Mouse (Mus musculus): ENCODE measurements around the gene Foxn2. TPM values are rescaled to one million over a fixed set of nuclear protein-coding genes. Genes with fewer than 3 reads are reported as not detected.
A peak's percentile ranks its signal among the peaks of the same experiment; 100 is the strongest.

Gene Foxn2
- polyA plus RNA-seq, 1 experiment from 2014 or later = 7.7 TPM

GRCm38 (mm10) chr17:88508846-88509508, 68.5 kb downstream of the Foxn2 start:
- 0 out of 2 replicates have a peak, but pooled peaks have one; percentile 15 for ATAC-seq (ENCODE audit: low FRiP score, low TSS enrichment)
- Histone ChIP-seq H3K4me2 (ENCODE audit: low read length) (no peak overlapping the region), H3K36me3 (ENCODE audit: control insufficient read depth, insufficient read depth, low read length) (no peaks in the 10 kb centered on the region), H3K9me3 (ENCODE audit: control insufficient read depth, low read length) (no peaks in the 10 kb centered on the region), H3K4me3 (replicated peaks; ENCODE audit: low read depth, low read length) (no peak overlapping the region), H3K9ac (replicated peaks; ENCODE audit: low read length) (no peak overlapping the region; the same call in 1 of the 2 replicates), H3K4me1 (ENCODE audit: control insufficient read depth, insufficient read depth, low read length) (no peaks in the 10 kb centered on the region), H3K27me3 (ENCODE audit: control insufficient read depth, insufficient read depth, low read length) (no peaks in the 10 kb centered on the region), H3K27ac (replicated peaks; ENCODE audit: low read depth, low read length) (no peak overlapping the region)
- WGBS = 35% methylated on average over 12 of the region's 12 CpGs
- no peak for DNase-seq

GRCm38 (mm10) chr17:88509999-88510398, 69.5 kb downstream of the Foxn2 start:
- Histone ChIP-seq H3K4me3 (replicated peaks; ENCODE audit: low read depth, low read length) (no peak overlapping the region), H3K36me3 (ENCODE audit: control insufficient read depth, insufficient read depth, low read length) (no peaks in the 10 kb centered on the region), H3K9ac (replicated peaks; ENCODE audit: low read length) (no peak overlapping the region), H3K9me3 (ENCODE audit: control insufficient read depth, low read length) (no peaks in the 10 kb centered on the region), H3K4me1 (ENCODE audit: control insufficient read depth, insufficient read depth, low read length) (no peaks in the 10 kb centered on the region), H3K4me2 (ENCODE audit: low read length) (no peak overlapping the region), H3K27me3 (ENCODE audit: control insufficient read depth, insufficient read depth, low read length) (no peaks in the 10 kb centered on the region), H3K27ac (replicated peaks; ENCODE audit: low read depth, low read length) (no peak overlapping the region)
- WGBS = 84% methylated on average over 3 of the region's 3 CpGs
- DNase-seq (no peak), ATAC-seq (ENCODE audit: low FRiP score, low TSS enrichment) (no peak)

GRCm38 (mm10) chr17:88511095-88511551, 70.6 kb downstream of the Foxn2 start:
- peak; percentile 62; the same call in 1 of the 2 replicates for ATAC-seq (ENCODE audit: low FRiP score, low TSS enrichment)
- H3K9me3 ChIP-seq (ENCODE audit: control insufficient read depth, low read length) = no peaks in the 10 kb centered on the region

GRCm38 (mm10) chr17:88516477-88516876, 76.0 kb downstream of the Foxn2 start:
- WGBS = 80% methylated on average over 7 of the region's 7 CpGs
- ATAC-seq (ENCODE audit: low FRiP score, low TSS enrichment) (no peak), DNase-seq (no peak)
- H3K27me3 ChIP-seq (ENCODE audit: control insufficient read depth, insufficient read depth, low read length) = no peaks in the 10 kb centered on the region
- no peaks in the 10 kb centered on the region for H3K9me3 ChIP-seq (ENCODE audit: control insufficient read depth, low read length)
- H3K4me3 ChIP-seq (replicated peaks; ENCODE audit: low read depth, low read length) = no peak overlapping the region
- H3K9ac ChIP-seq (replicated peaks; ENCODE audit: low read length) = no peak overlapping the region
- H3K36me3 ChIP-seq (ENCODE audit: control insufficient read depth, insufficient read depth, low read length) = no peaks in the 10 kb centered on the region
- no peak overlapping the region for H3K27ac ChIP-seq (replicated peaks; ENCODE audit: low read depth, low read length)
- no peaks in the 10 kb centered on the region for H3K4me1 ChIP-seq (ENCODE audit: control insufficient read depth, insufficient read depth, low read length)
- no peak overlapping the region for H3K4me2 ChIP-seq (ENCODE audit: low read length)

More at GRCm38 (mm10) chr17:88511095-88511551, 70.6 kb downstream of the Foxn2 start:
- H3K4me3 ChIP-seq (replicated peaks; ENCODE audit: low read depth, low read length) = no peak overlapping the region
- 0 out of 2 replicates have a peak overlapping the region, but pooled peaks have one; percentile 4 for H3K4me2 ChIP-seq (ENCODE audit: low read length)
- WGBS = 5% methylated on average over 10 of the region's 10 CpGs
- no peaks in the 10 kb centered on the region for H3K36me3 ChIP-seq (ENCODE audit: control insufficient read depth, insufficient read depth, low read length)
- DNase-seq = peak; percentile 88
- no peaks in the 10 kb centered on the region for H3K27me3 ChIP-seq (ENCODE audit: control insufficient read depth, insufficient read depth, low read length)
- no peaks in the 10 kb centered on the region for H3K4me1 ChIP-seq (ENCODE audit: control insufficient read depth, insufficient read depth, low read length)
- H3K9ac ChIP-seq (replicated peaks; ENCODE audit: low read length) = no peak overlapping the region
- no peak overlapping the region for H3K27ac ChIP-seq (replicated peaks; ENCODE audit: low read depth, low read length)

- no peak overlapping the region for H3K9ac ChIP-seq (replicated peaks; ENCODE audit: low read length)
- H3K27me3 ChIP-seq (ENCODE audit: control insufficient read depth, insufficient read depth, low read length) = no peaks in the 10 kb centered on the region
- no peaks in the 10 kb centered on the region for H3K36me3 ChIP-seq (ENCODE audit: control insufficient read depth, insufficient read depth, low read length)
- DNase-seq (peak; percentile 76), ATAC-seq (ENCODE audit: low FRiP score, low TSS enrichment) (no peak)
- peaks cover 9% of the 10 kb centered on the region; the same call in 1 of the 2 replicates for H3K4me1 ChIP-seq (ENCODE audit: control insufficient read depth, insufficient read depth, low read length)
- 48% methylated on average over 2 of the region's 2 CpGs for WGBS
- no peak overlapping the region for H3K4me3 ChIP-seq (replicated peaks; ENCODE audit: low read depth, low read length)
- no peak overlapping the region for H3K4me2 ChIP-seq (ENCODE audit: low read length)
- H3K27ac ChIP-seq (replicated peaks; ENCODE audit: low read depth, low read length) = no peak overlapping the region
- H3K9me3 ChIP-seq (ENCODE audit: control insufficient read depth, low read length) = no peaks in the 10 kb centered on the region
Measured at GRCm38 (mm10) chr17:88527781-88528180, 87.3 kb downstream of the Foxn2 start.

- H3K27ac ChIP-seq (replicated peaks; ENCODE audit: low read depth, low read length) = peak within 1 kb of the TSS; percentile 92
- peak within 1 kb of the TSS; percentile 67 for H3K4me3 ChIP-seq (replicated peaks; ENCODE audit: low read depth, low read length)
- H3K4me2 ChIP-seq (ENCODE audit: low read length) = peak within 1 kb of the TSS; percentile 57
- no peaks in the 10 kb centered on the region for H3K36me3 ChIP-seq (ENCODE audit: control insufficient read depth, insufficient read depth, low read length)
- 6% methylated on average over 43 of the region's 49 CpGs for WGBS
- no peaks in the 10 kb centered on the region for H3K27me3 ChIP-seq (ENCODE audit: control insufficient read depth, insufficient read depth, low read length)
- H3K9me3 ChIP-seq (ENCODE audit: control insufficient read depth, low read length) = no peaks in the 10 kb centered on the region
- H3K9ac ChIP-seq (replicated peaks; ENCODE audit: low read length) = peak within 1 kb of the TSS; percentile 72
- peaks cover 9% of the 10 kb centered on the region; the same call in 1 of the 2 replicates for H3K4me1 ChIP-seq (ENCODE audit: control insufficient read depth, insufficient read depth, low read length)
- ATAC-seq (ENCODE audit: low FRiP score, low TSS enrichment) (peak; percentile 96), DNase-seq (peak; percentile 99)
Measured at GRCm38 (mm10) chr17:88529519-88530235, 89.2 kb downstream of the Foxn2 start, which contains the start of gene Ppp1r21. Ppp1r21 (plus strand) TSS chr17:88530118.

GRCm38 (mm10) chr17:88530236-88530619, 89.7 kb downstream of the Foxn2 start:
- H3K4me1 ChIP-seq (ENCODE audit: control insufficient read depth, insufficient read depth, low read length) = peaks cover 9% of the 10 kb centered on the region; the same call in 1 of the 2 replicates
- H3K27ac ChIP-seq (replicated peaks; ENCODE audit: low read depth, low read length) = peak overlapping the region; percentile 92
- 0% methylated on average over 14 of the region's 14 CpGs for WGBS
- H3K9me3 ChIP-seq (ENCODE audit: control insufficient read depth, low read length) = no peaks in the 10 kb centered on the region
- H3K4me3 ChIP-seq (replicated peaks; ENCODE audit: low read depth, low read length) = peak overlapping the region; percentile 67
- H3K4me2 ChIP-seq (ENCODE audit: low read length) = peak overlapping the region; percentile 57
- DNase-seq = no peak
- ATAC-seq (ENCODE audit: low FRiP score, low TSS enrichment) = no peak; the same call in 1 of the 2 replicates
- H3K9ac ChIP-seq (replicated peaks; ENCODE audit: low read length) = peak overlapping the region; percentile 72
- H3K27me3 ChIP-seq (ENCODE audit: control insufficient read depth, insufficient read depth, low read length) = no peaks in the 10 kb centered on the region
- no peaks in the 10 kb centered on the region for H3K36me3 ChIP-seq (ENCODE audit: control insufficient read depth, insufficient read depth, low read length)

- H3K36me3 ChIP-seq (ENCODE audit: control insufficient read depth, insufficient read depth, low read length) = no peaks in the 10 kb centered on the region
Measured at GRCm38 (mm10) chr17:88530667-88531066, 90.2 kb downstream of the Foxn2 start.

More at GRCm38 (mm10) chr17:88530667-88531066, 90.2 kb downstream of the Foxn2 start:
- ATAC-seq (ENCODE audit: low FRiP score, low TSS enrichment) (no peak), DNase-seq (no peak)
- no peaks in the 10 kb centered on the region for H3K27me3 ChIP-seq (ENCODE audit: control insufficient read depth, insufficient read depth, low read length)
- peak overlapping the region; percentile 92 for H3K27ac ChIP-seq (replicated peaks; ENCODE audit: low read depth, low read length)
- H3K4me3 ChIP-seq (replicated peaks; ENCODE audit: low read depth, low read length) = peak overlapping the region; percentile 67
- peaks cover 9% of the 10 kb centered on the region; the same call in 1 of the 2 replicates for H3K4me1 ChIP-seq (ENCODE audit: control insufficient read depth, insufficient read depth, low read length)
- 2% methylated on average over 11 of the region's 11 CpGs for WGBS
- peak overlapping the region; percentile 72 for H3K9ac ChIP-seq (replicated peaks; ENCODE audit: low read length)
- no peaks in the 10 kb centered on the region for H3K9me3 ChIP-seq (ENCODE audit: control insufficient read depth, low read length)
- peak overlapping the region; percentile 57 for H3K4me2 ChIP-seq (ENCODE audit: low read length)

All from midbrain, embryonic 14.5 days (tissue).